Mouse (Mus musculus) kidney, adult 2 months (tissue): Measurements from ENCODE around the gene Ubr7.

Source experiments
- CTCF ChIP-seq: fragments of 200-500 bp; conservative IDR thresholded peaks from 2 replicates; pipeline ENCODE4 v1.5.1; 2011; ENCODE audit warnings: low read depth, mild to moderate bottlenecking, control low read depth, low read length, moderate library complexity, mixed read lengths; ENCODE audit not compliant: insufficient read depth, insufficient read length
- POLR2A ChIP-seq: fragments of 200-500 bp; IDR thresholded peaks from one replicate; pipeline ENCODE4 v1.6.1; 2011; ENCODE audit warnings: low read depth, low read length, control low read depth

- TF ChIP-seq CTCF (no peak), POLR2A (no peak)
These were observed 32.0 kb upstream of the Ubr7 start for GRCm38 (mm10) chr12:102725761-102726175.
